Mouse (Mus musculus) kidney, embryonic 15.5 days (tissue): ENCODE data around the gene Sorcs3. TPM values are rescaled to one million over a fixed set of nuclear protein-coding genes. Genes with fewer than 3 reads are reported as not detected.

Experiments
- ATAC-seq: fragments of 200-750 bp; cut with Nextera tagmentation; replicated peaks from 2 replicates; pipeline ENCODE4 v1.8.0; 2017; ENCODE audit warnings: moderate TSS enrichment; ENCODE audit not compliant: low FRiP score
- H3K27ac ChIP-seq: fragments of 300-500 bp; sonication (generic); 2 replicates; pipeline ENCODE4 v1.5.1; 2015; ENCODE audit warnings: mild to moderate bottlenecking, inconsistent platforms
- H3K27me3 ChIP-seq: fragments of 300-500 bp; sonication (generic); 2 replicates; pipeline ENCODE4 v1.6.1; 2015; ENCODE audit warnings: inconsistent platforms
- H3K36me3 ChIP-seq: fragments of 300-500 bp; sonication (generic); 2 replicates; pipeline ENCODE4 v1.6.1; 2015; ENCODE audit warnings: inconsistent platforms
- H3K4me1 ChIP-seq: fragments of 300-500 bp; sonication (generic); 2 replicates; pipeline ENCODE4 v1.6.1; 2015; ENCODE audit warnings: inconsistent platforms
- H3K4me2 ChIP-seq: fragments of 300-500 bp; sonication (generic); 2 replicates; pipeline ENCODE4 v1.6.1; 2015; ENCODE audit warnings: moderate library complexity, mild to moderate bottlenecking, inconsistent platforms
- H3K4me3 ChIP-seq: fragments of 300-500 bp; sonication (generic); replicated peaks from 2 replicates; pipeline ENCODE4 v1.5.1; 2015; ENCODE audit warnings: mild to moderate bottlenecking, inconsistent platforms
- H3K9ac ChIP-seq: fragments of 300-500 bp; sonication (generic); 2 replicates; pipeline ENCODE4 v1.6.1; 2015; ENCODE audit warnings: mild to moderate bottlenecking, inconsistent platforms
- H3K9me3 ChIP-seq: fragments of 300-500 bp; sonication (generic); replicated peaks from 2 replicates; pipeline ENCODE4 v1.6.1; 2016; ENCODE audit warnings: inconsistent platforms
- WGBS: fragments of 180-500 bp; shearing (Covaris S2); methylation state at CpG from one replicate; pipeline ENCODE4 v1.1.7; 2015; ENCODE audit warnings: mixed read lengths; 5-methylcytosine and 5-hydroxymethylcytosine counted together
- polyA plus RNA-seq: library from polyadenylated mRNA; unstranded; fragments of >200 nt; fragmentation: Nextera tagmentation; extraction: Ambion mirVana; gene quantifications from 2 replicates; pipeline ENCODE4 v1.2.1, GENCODE M21; 2015

Gene Sorcs3
- polyA plus RNA-seq, 1 experiment from 2014 or later, result 1.1 TPM

- Histone ChIP-seq H3K4me3 (no peak overlapping the region), H3K27me3 (no peaks in the 10 kb centered on the region), H3K9me3 (no peaks in the 10 kb centered on the region), H3K4me2 (no peak overlapping the region), H3K27ac (no peak overlapping the region), H3K4me1 (no peaks in the 10 kb centered on the region), H3K9ac (no peak overlapping the region), H3K36me3 (no peaks in the 10 kb centered on the region)
- WGBS, result 79% methylated on average over 3 of the region's 3 CpGs
- no peak for ATAC-seq
Observed at GRCm38 (mm10) chr19:48834342-48834741, 628.5 kb downstream of the Sorcs3 start.

GRCm38 (mm10) chr19:48839418-48839817 is 633.6 kb downstream of the Sorcs3 start:
- Histone ChIP-seq H3K4me2 (no peak overlapping the region), H3K4me3 (no peak overlapping the region), H3K4me1 (0 out of 2 replicates have a peak, but pooled peaks cover 4% of the 10 kb centered on the region), H3K9me3 (no peaks in the 10 kb centered on the region), H3K9ac (no peak overlapping the region), H3K36me3 (no peaks in the 10 kb centered on the region), H3K27me3 (no peaks in the 10 kb centered on the region), H3K27ac (no peak overlapping the region)
- 46% methylated on average over 4 of the region's 4 CpGs for WGBS
- 0 out of 2 replicates have a peak, but pooled peaks have one; percentile 52 for ATAC-seq

GRCm38 (mm10) chr19:48847700-48848099 is 641.9 kb downstream of the Sorcs3 start:
- 64% methylated on average over 3 of the region's 3 CpGs for WGBS
- Histone ChIP-seq H3K4me1 (no peaks in the 10 kb centered on the region), H3K4me3 (no peak overlapping the region), H3K9ac (no peak overlapping the region), H3K27ac (no peak overlapping the region), H3K4me2 (no peak overlapping the region), H3K36me3 (no peaks in the 10 kb centered on the region), H3K9me3 (no peaks in the 10 kb centered on the region), H3K27me3 (no peaks in the 10 kb centered on the region)
- no peak for ATAC-seq

GRCm38 (mm10) chr19:48850466-48850865 is 644.6 kb downstream of the Sorcs3 start:
- Histone ChIP-seq H3K4me2 (no peak overlapping the region), H3K4me3 (no peak overlapping the region), H3K36me3 (no peaks in the 10 kb centered on the region), H3K9me3 (no peaks in the 10 kb centered on the region), H3K4me1 (no peaks in the 10 kb centered on the region), H3K9ac (no peak overlapping the region), H3K27me3 (no peaks in the 10 kb centered on the region), H3K27ac (no peak overlapping the region)
- 62% methylated on average over 1 of the region's 1 CpGs for WGBS
- no peak for ATAC-seq
